Mouse (Mus musculus) midbrain, embryonic 11.5 days (tissue): ENCODE measurements around the gene Tent5c. TPM values are rescaled to one million over a fixed set of nuclear protein-coding genes. Genes with fewer than 3 reads are reported as not detected.

Source experiments
- ATAC-seq: fragments of 200-750 bp; cut with Nextera tagmentation; 2 replicates; pipeline ENCODE4 v1.8.0; 2017; ENCODE audit warnings: moderate TSS enrichment, moderate library complexity; ENCODE audit not compliant: low FRiP score
- DNase-seq: peaks from one replicate; pipeline ENCODE4 v3.0.0; 2015; ENCODE audit warnings: low spot score; ENCODE audit errors: missing footprints
- H3K27ac ChIP-seq: fragments of 300-500 bp; sonication (generic); 2 replicates; pipeline ENCODE4 v1.5.1; 2014; ENCODE audit warnings: low read depth, low read length
- H3K27me3 ChIP-seq: fragments of 300-500 bp; sonication (generic); 2 replicates; pipeline ENCODE4 v1.6.1; 2014; ENCODE audit warnings: mild to moderate bottlenecking, low read length, moderate library complexity, mixed read lengths; ENCODE audit not compliant: control insufficient read depth, insufficient read depth
- H3K36me3 ChIP-seq: fragments of 300-500 bp; sonication (generic); 2 replicates; pipeline ENCODE4 v1.6.1; 2014; ENCODE audit warnings: mild to moderate bottlenecking, low read length, moderate library complexity, mixed read lengths; ENCODE audit not compliant: control insufficient read depth, insufficient read depth
- H3K4me1 ChIP-seq: fragments of 300-500 bp; sonication (generic); 2 replicates; pipeline ENCODE4 v1.6.1; 2014; ENCODE audit warnings: low read length; ENCODE audit not compliant: control insufficient read depth, insufficient read depth
- H3K4me2 ChIP-seq: fragments of 300-500 bp; sonication (generic); 2 replicates; pipeline ENCODE4 v1.6.1; 2014; ENCODE audit warnings: mild to moderate bottlenecking, moderate library complexity
- H3K4me3 ChIP-seq: fragments of 300-500 bp; sonication (generic); 2 replicates; pipeline ENCODE4 v1.5.1; 2014; ENCODE audit warnings: low read depth, low read length
- H3K9ac ChIP-seq: fragments of 300-500 bp; sonication (generic); 2 replicates; pipeline ENCODE4 v1.6.1; 2014; ENCODE audit warnings: low read length
- H3K9me3 ChIP-seq: fragments of 300-500 bp; sonication (generic); 2 replicates; pipeline ENCODE4 v1.6.1; 2016; ENCODE audit warnings: low read length; ENCODE audit not compliant: control insufficient read depth
- WGBS: fragments of 180-500 bp; shearing (Covaris S2); extraction: QIAGEN DNeasy Blood & Tissue Kit; methylation state at CpG from one replicate; pipeline ENCODE4 v1.1.7; 2014; 5-methylcytosine and 5-hydroxymethylcytosine counted together
- polyA plus RNA-seq: library from polyadenylated mRNA; unstranded; fragments of >200 nt; fragmentation: Nextera tagmentation; extraction: Ambion mirVana; gene quantifications from 2 replicates; pipeline ENCODE4 v1.2.1, GENCODE M21; 2014

The Tent5c gene
- polyA plus RNA-seq, 1 experiment from 2014 or later: 3.6 TPM

GRCm38 (mm10) chr3:100521626-100522025, 32.5 kb upstream of the Tent5c start:
- WGBS: 78% methylated on average over 1 of the region's 1 CpGs
- no peak for DNase-seq

GRCm38 (mm10) chr3:100515754-100516141, 26.6 kb upstream of the Tent5c start:
- no peak for DNase-seq
- Histone ChIP-seq H3K9ac (no peak overlapping the region), H3K4me3 (no peak overlapping the region), H3K27me3 (no peaks in the 10 kb centered on the region), H3K36me3 (no peaks in the 10 kb centered on the region), H3K9me3 (no peaks in the 10 kb centered on the region), H3K4me1 (no peaks in the 10 kb centered on the region), H3K4me2 (no peak overlapping the region), H3K27ac (no peak overlapping the region)
- WGBS: 88% methylated on average over 5 of the region's 5 CpGs
- no peak for ATAC-seq

More at GRCm38 (mm10) chr3:100521626-100522025, 32.5 kb upstream of the Tent5c start:
- H3K4me2 ChIP-seq: no peak overlapping the region
- H3K36me3 ChIP-seq: no peaks in the 10 kb centered on the region
- H3K4me3 ChIP-seq: no peak overlapping the region
- no peaks in the 10 kb centered on the region for H3K9me3 ChIP-seq
- no peak overlapping the region for H3K27ac ChIP-seq
- H3K9ac ChIP-seq: no peak overlapping the region
- H3K27me3 ChIP-seq: no peaks in the 10 kb centered on the region
- ATAC-seq: no peak
- H3K4me1 ChIP-seq: no peaks in the 10 kb centered on the region

GRCm38 (mm10) chr3:100515093-100515753, 26.1 kb upstream of the Tent5c start:
- Histone ChIP-seq H3K4me3 (no peak overlapping the region), H3K36me3 (no peaks in the 10 kb centered on the region), H3K9me3 (no peaks in the 10 kb centered on the region), H3K4me1 (no peaks in the 10 kb centered on the region), H3K9ac (no peak overlapping the region), H3K4me2 (no peak overlapping the region), H3K27me3 (no peaks in the 10 kb centered on the region), H3K27ac (no peak overlapping the region)
- DNase-seq (no peak), ATAC-seq (no peak)
- 74% methylated on average over 8 of the region's 8 CpGs for WGBS

DNA sequence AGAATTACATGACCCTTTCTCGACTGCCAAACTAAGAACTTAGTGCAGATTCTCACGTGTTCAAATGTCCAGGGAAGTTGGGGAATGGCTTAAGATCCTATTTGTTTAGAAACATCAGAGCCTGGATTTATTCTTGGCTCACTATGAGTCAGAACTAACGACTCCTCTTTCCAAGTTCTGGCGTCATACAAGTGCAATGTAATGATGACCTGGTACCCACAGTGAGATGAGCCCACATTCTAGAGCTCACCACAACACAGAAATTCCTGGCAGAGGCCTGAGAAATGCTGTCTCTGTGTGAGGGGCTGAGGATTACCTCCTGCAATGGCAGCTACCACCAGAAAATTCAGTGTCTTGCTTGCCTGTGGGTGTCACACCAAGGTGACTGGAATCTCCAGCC, 18.1 kb upstream of the Tent5c start:
- Histone ChIP-seq H3K9me3 (no peaks in the 10 kb centered on the region), H3K27ac (no peak overlapping the region), H3K9ac (no peak overlapping the region), H3K4me2 (no peak overlapping the region), H3K4me3 (no peak overlapping the region), H3K36me3 (no peaks in the 10 kb centered on the region), H3K27me3 (no peaks in the 10 kb centered on the region), H3K4me1 (no peaks in the 10 kb centered on the region)
- 84% methylated on average over 4 of the region's 4 CpGs for WGBS
- ATAC-seq (no peak), DNase-seq (no peak)

DNA sequence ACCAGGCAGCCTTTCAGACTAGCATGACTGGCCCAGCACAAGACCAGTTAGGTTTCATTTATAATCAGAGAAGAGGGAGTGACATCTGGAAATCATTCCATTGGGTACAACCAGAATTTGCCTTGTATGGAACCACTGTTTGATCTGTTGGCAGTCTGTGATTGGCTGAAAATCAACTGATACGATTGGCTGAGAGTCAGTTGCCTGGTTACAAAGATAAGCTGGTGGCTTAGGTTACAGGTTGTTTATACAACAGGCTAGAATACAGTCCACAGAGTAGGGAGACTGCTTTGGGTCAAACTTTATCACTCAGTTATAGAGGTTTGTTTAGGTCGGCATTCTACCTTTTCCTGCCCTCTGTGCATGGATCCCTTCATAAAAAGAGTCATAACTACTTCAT, 17.6 kb upstream of the Tent5c start:
- DNase-seq: no peak
- H3K4me3 ChIP-seq: no peak overlapping the region

DNA sequence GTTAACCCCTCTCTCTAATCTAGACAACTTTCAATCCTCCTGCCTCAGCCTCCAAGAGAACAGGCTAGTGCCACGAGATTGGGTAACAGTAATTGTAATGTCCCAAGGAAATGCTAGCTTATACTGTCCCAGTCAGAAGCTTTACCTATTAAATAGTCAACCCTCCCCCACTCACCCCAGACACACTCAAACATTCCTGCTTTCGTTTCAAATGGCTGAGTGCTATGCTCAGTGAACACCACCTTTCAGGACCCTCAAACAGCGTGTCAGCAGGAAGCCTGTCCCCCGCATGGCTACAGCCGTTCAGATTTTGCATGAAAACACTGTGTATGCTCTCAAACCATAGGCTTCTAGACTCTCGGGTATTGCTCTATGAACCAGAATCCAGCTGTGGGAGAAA, 14.8 kb upstream of the Tent5c start:
- Histone ChIP-seq H3K27ac (no peak overlapping the region), H3K4me1 (no peaks in the 10 kb centered on the region), H3K27me3 (no peaks in the 10 kb centered on the region), H3K4me3 (no peak overlapping the region), H3K9ac (no peak overlapping the region), H3K9me3 (no peaks in the 10 kb centered on the region), H3K36me3 (no peaks in the 10 kb centered on the region), H3K4me2 (no peak overlapping the region)
- DNase-seq: peak; percentile 37
- no peak for ATAC-seq
- WGBS: 82% methylated on average over 6 of the region's 6 CpGs

More for the DNA sequence above, 17.6 kb upstream of the Tent5c start:
- Histone ChIP-seq H3K4me1 (no peaks in the 10 kb centered on the region), H3K9ac (no peak overlapping the region), H3K36me3 (no peaks in the 10 kb centered on the region), H3K27ac (no peak overlapping the region), H3K4me2 (no peak overlapping the region), H3K27me3 (no peaks in the 10 kb centered on the region), H3K9me3 (no peaks in the 10 kb centered on the region)
- ATAC-seq: no peak
- WGBS: 83% methylated on average over 2 of the region's 2 CpGs

- no peaks in the 10 kb centered on the region for H3K9me3 ChIP-seq
- no peaks in the 10 kb centered on the region for H3K27me3 ChIP-seq
- no peak overlapping the region for H3K4me3 ChIP-seq
- no peaks in the 10 kb centered on the region for H3K36me3 ChIP-seq
- H3K4me2 ChIP-seq: no peak overlapping the region
- DNase-seq (peak; percentile 8), ATAC-seq (no peak)
- 82% methylated on average over 6 of the region's 6 CpGs for WGBS
- no peak overlapping the region for H3K9ac ChIP-seq
- H3K4me1 ChIP-seq: no peaks in the 10 kb centered on the region
- H3K27ac ChIP-seq: no peak overlapping the region
Observed at GRCm38 (mm10) chr3:100502516-100502915, 13.4 kb upstream of the Tent5c start.

DNA sequence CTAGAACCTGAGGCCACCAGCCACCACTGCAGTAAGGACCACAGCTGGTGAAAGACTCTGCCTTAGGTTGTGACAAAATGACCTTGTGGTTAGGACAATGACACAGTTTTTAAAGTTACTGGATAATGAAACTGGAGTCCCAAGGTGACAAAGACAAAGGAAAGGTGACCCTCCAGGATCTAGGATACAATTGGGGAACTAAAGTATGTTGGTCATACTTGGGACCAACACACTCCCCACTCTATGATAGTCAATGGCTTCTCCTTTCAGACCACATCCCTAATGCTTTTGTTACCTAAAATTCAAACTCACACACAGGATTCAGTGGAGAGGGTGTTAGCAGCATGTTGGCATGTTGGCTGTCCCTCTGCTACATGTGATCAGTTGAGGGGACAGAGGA, 12.8 kb upstream of the Tent5c start:
- Histone ChIP-seq H3K4me1 (no peaks in the 10 kb centered on the region), H3K9ac (no peak overlapping the region), H3K4me2 (no peak overlapping the region), H3K27me3 (no peaks in the 10 kb centered on the region), H3K9me3 (no peaks in the 10 kb centered on the region), H3K4me3 (no peak overlapping the region), H3K27ac (no peak overlapping the region), H3K36me3 (no peaks in the 10 kb centered on the region)
- DNase-seq (peak; percentile 69), ATAC-seq (no peak)

GRCm38 (mm10) chr3:100496081-100496480, 7.0 kb upstream of the Tent5c start:
- Histone ChIP-seq H3K27ac (no peak overlapping the region), H3K9ac (no peak overlapping the region), H3K4me3 (no peak overlapping the region), H3K36me3 (no peaks in the 10 kb centered on the region), H3K4me2 (no peak overlapping the region), H3K27me3 (no peaks in the 10 kb centered on the region), H3K4me1 (no peaks in the 10 kb centered on the region), H3K9me3 (no peaks in the 10 kb centered on the region)
- no peak for DNase-seq
- 63% methylated on average over 3 of the region's 3 CpGs for WGBS
- ATAC-seq: no peak
